Mouse (Mus musculus) liver, embryonic 14.5 days (tissue): Measurements from ENCODE around the gene Siglecg. TPM values are rescaled to one million over a fixed set of nuclear protein-coding genes. Genes with fewer than 3 reads are reported as not detected.

Experiments
- ATAC-seq: fragments of 200-750 bp; cut with Nextera tagmentation; 2 replicates; pipeline ENCODE4 v1.8.0; 2017; ENCODE audit warnings: moderate number of reproducible peaks, mild to moderate bottlenecking, moderate library complexity; ENCODE audit not compliant: insufficient read depth
- DNase-seq, 3 experiments: peaks; one replicate each; pipeline ENCODE4 v3.0.0-alpha.2; 2012 to 2013; ENCODE audit warnings: low read depth in 3 of 3, low spot score in 3 of 3
- H3K27ac ChIP-seq: fragments of 300-500 bp; sonication (generic); 2 replicates; pipeline ENCODE4 v1.5.1; 2014; ENCODE audit warnings: moderate library complexity, mild to moderate bottlenecking, control low read depth, inconsistent platforms
- H3K27me3 ChIP-seq: fragments of 300-500 bp; sonication (generic); 2 replicates; pipeline ENCODE4 v1.6.1; 2014; ENCODE audit warnings: mild to moderate bottlenecking, low read length, moderate library complexity; ENCODE audit not compliant: control insufficient read depth, insufficient read depth
- H3K36me3 ChIP-seq: fragments of 300-500 bp; sonication (generic); replicated peaks from 2 replicates; pipeline ENCODE4 v1.6.1; 2014; ENCODE audit warnings: low read depth; ENCODE audit not compliant: control insufficient read depth, insufficient read depth
- H3K4me1 ChIP-seq, 2 experiments: fragments of 200-500 bp in 1 of 2; fragments of 300-500 bp in 1 of 2; sonication (generic) in 1 of 2; replicated peaks; 2 replicates each; pipeline ENCODE4 v1.6.1; 2012 to 2014; ENCODE audit warnings: antibody characterized with exemption in 1 of 2, inconsistent platforms in 1 of 2, low read length in 1 of 2; ENCODE audit not compliant: control insufficient read depth in 2 of 2, insufficient read depth in 2 of 2
- H3K4me2 ChIP-seq: fragments of 300-500 bp; sonication (generic); 2 replicates; pipeline ENCODE4 v1.6.1; 2014; ENCODE audit warnings: low read depth, mild to moderate bottlenecking, control low read depth, moderate library complexity
- H3K4me3 ChIP-seq, 2 experiments: fragments of 200-500 bp in 1 of 2; fragments of 300-500 bp in 1 of 2; sonication (generic) in 1 of 2; 2 replicates each; pipeline ENCODE4 v1.5.1; 2012 to 2014; ENCODE audit warnings: low read depth in 2 of 2, low read length in 2 of 2, mild to moderate bottlenecking in 2 of 2, control low read depth in 1 of 2, inconsistent platforms in 1 of 2, moderate library complexity in 1 of 2; ENCODE audit not compliant: insufficient read depth in 1 of 2
- H3K9ac ChIP-seq: fragments of 300-500 bp; sonication (generic); replicated peaks from 2 replicates; pipeline ENCODE4 v1.6.1; 2014; ENCODE audit warnings: mild to moderate bottlenecking, control low read depth, moderate library complexity
- H3K9me3 ChIP-seq: fragments of 300-500 bp; sonication (generic); 2 replicates; pipeline ENCODE4 v1.6.1; 2016; ENCODE audit warnings: low read length, mixed read lengths; ENCODE audit not compliant: control insufficient read depth
- CTCF ChIP-seq: IDR thresholded peaks from 2 replicates; pipeline ENCODE4 v1.5.1; 2016; ENCODE audit warnings: antibody characterized with exemption, low read depth, control low read depth
- EP300 ChIP-seq: IDR thresholded peaks from 2 replicates; pipeline ENCODE4 v1.6.1; 2016; ENCODE audit warnings: antibody characterized with exemption, low read depth
- WGBS: fragments of 180-500 bp; shearing (Covaris S2); extraction: QIAGEN DNeasy Blood & Tissue Kit; methylation state at CpG from one replicate; pipeline ENCODE4 v1.1.7; 2014; ENCODE audit not compliant: insufficient replicate concordance; 5-methylcytosine and 5-hydroxymethylcytosine counted together
- polyA plus RNA-seq, 2 experiments: library from polyadenylated mRNA; depleted of rRNA in 1 of 2; stranded (reverse) in 1 of 2; unstranded in 1 of 2; fragments of >200 nt; fragmentation: Nextera tagmentation in 1 of 2; extraction: Ambion mirVana in 1 of 2; gene quantifications; 2 replicates each; pipeline versions ENCODE4 v1.2.1 to v1.2.3; 2012 to 2014

Siglecg gene
- polyA plus RNA-seq (2012; rRNA removed): 0.64 and 0.69 TPM in 2 replicates
- polyA plus RNA-seq (2014; fragmentation: Nextera tagmentation; extraction: Ambion mirVana): 0.24 and 0.38 TPM in 2 replicates

GRCm38 (mm10) chr7:43408131-43408553 is at the start of gene Siglecg:
Gene Siglecg, plus strand, starts transcription at chr7:43408204.
- Histone ChIP-seq H3K9me3 (no peaks in the 10 kb centered on the region), H3K27ac (no peak within 1 kb of the TSS), H3K4me3 (no peak within 1 kb of the TSS), H3K4me2 (no peak within 1 kb of the TSS), H3K4me1 (no peaks in the 10 kb centered on the region), H3K9ac (no peak within 1 kb of the TSS), H3K36me3 (no peaks in the 10 kb centered on the region), H3K27me3 (no peaks in the 10 kb centered on the region)
- TF ChIP-seq EP300 (no peak), CTCF (no peak)
- 41% methylated on average over 4 of the region's 4 CpGs for WGBS
- ATAC-seq (no peak), DNase-seq (no peak)

GRCm38 (mm10) chr7:43358556-43358955 is 49.4 kb upstream of the Siglecg start:
- no peak for DNase-seq
- Histone ChIP-seq H3K4me1 (peaks cover 0 to 11% of the 10 kb centered on the region in 2 experiments; a peak in 2 of 4 replicates), H3K9ac (no peak overlapping the region), H3K36me3 (no peaks in the 10 kb centered on the region), H3K4me3 (no peak overlapping the region), H3K9me3 (no peaks in the 10 kb centered on the region), H3K27me3 (no peaks in the 10 kb centered on the region), H3K4me2 (no peak overlapping the region), H3K27ac (no peak overlapping the region)
- ATAC-seq: no peak
- TF ChIP-seq EP300: no peak
- TF ChIP-seq CTCF: no peak
- 73% methylated on average over 3 of the region's 3 CpGs for WGBS

- no peaks in the 10 kb centered on the region for H3K36me3 ChIP-seq
- ATAC-seq (no peak), DNase-seq (no peak)
- WGBS: 82% methylated on average over 1 of the region's 1 CpGs
- TF ChIP-seq EP300: no peak
- no peaks in the 10 kb centered on the region for H3K9me3 ChIP-seq
- no peak overlapping the region for H3K9ac ChIP-seq
- no peaks in the 10 kb centered on the region for H3K27me3 ChIP-seq
- H3K4me2 ChIP-seq: no peak overlapping the region
- no peak overlapping the region for H3K4me3 ChIP-seq
- 0 out of 4 replicates have a peak, but pooled peaks cover 0 to 2% of the 10 kb centered on the region in 2 experiments for H3K4me1 ChIP-seq
- H3K27ac ChIP-seq: no peak overlapping the region
Observed at GRCm38 (mm10) chr7:43361442-43361841, 46.6 kb upstream of the Siglecg start.

- ATAC-seq: no peak
- WGBS: 41% methylated on average over 4 of the region's 4 CpGs
Observed at GRCm38 (mm10) chr7:43362021-43362420, 46.0 kb upstream of the Siglecg start.

GRCm38 (mm10) chr7:43378226-43378625 is 29.8 kb upstream of the Siglecg start:
- H3K4me2 ChIP-seq: no peak overlapping the region
- H3K4me1 ChIP-seq: peaks cover 0 to 1% of the 10 kb centered on the region in 2 experiments; a peak in 1 of 4 replicates
- peak; percentile 11 to 33 (median 12) for DNase-seq
- H3K4me3 ChIP-seq: no peak overlapping the region
- no peak overlapping the region for H3K9ac ChIP-seq
- TF ChIP-seq CTCF: peak; percentile 66
- TF ChIP-seq EP300: no peak
- H3K36me3 ChIP-seq: no peaks in the 10 kb centered on the region
- H3K27ac ChIP-seq: no peak overlapping the region
- H3K27me3 ChIP-seq: no peaks in the 10 kb centered on the region
- 9% methylated on average over 5 of the region's 5 CpGs for WGBS
- ATAC-seq: no peak
- H3K9me3 ChIP-seq: no peaks in the 10 kb centered on the region

More at GRCm38 (mm10) chr7:43362021-43362420, 46.0 kb upstream of the Siglecg start:
- DNase-seq: no peak
- H3K4me1 ChIP-seq: 0 out of 4 replicates have a peak, but pooled peaks cover 0 to 2% of the 10 kb centered on the region in 2 experiments
- no peak overlapping the region for H3K27ac ChIP-seq
- H3K4me2 ChIP-seq: no peak overlapping the region
- TF ChIP-seq EP300 (no peak), CTCF (no peak)
- H3K9me3 ChIP-seq: no peaks in the 10 kb centered on the region
- no peaks in the 10 kb centered on the region for H3K27me3 ChIP-seq
- H3K4me3 ChIP-seq: no peak overlapping the region
- no peaks in the 10 kb centered on the region for H3K36me3 ChIP-seq
- H3K9ac ChIP-seq: no peak overlapping the region
